Mouse (Mus musculus) adrenal gland, postnatal 14 days (tissue): ENCODE data around the gene Ap1m2. TPM values are rescaled to one million over a fixed set of nuclear protein-coding genes. Genes with fewer than 3 reads are reported as not detected.
"Not testable (repeated sequence)": the region's sequence is repeated elsewhere in the genome, so short reads cannot be mapped to it uniquely, and the experiment has no call there.

Experiments
- DNase-seq: peaks from one replicate; pipeline ENCODE4 v3.0.0; 2021; ENCODE audit warnings: mixed read lengths
- total RNA-seq: library from RNA; stranded (reverse); gene quantifications from 2 replicates; pipeline ENCODE4 v1.2.3, GENCODE M21; 2021

Gene Ap1m2
- total RNA-seq, 1 experiment from 2014 or later: not detected

- DNase-seq: peak; percentile 58
Observed at GRCm38 (mm10) chr9:21288404-21289336, 23.5 kb downstream of the Ap1m2 start.

DNA sequence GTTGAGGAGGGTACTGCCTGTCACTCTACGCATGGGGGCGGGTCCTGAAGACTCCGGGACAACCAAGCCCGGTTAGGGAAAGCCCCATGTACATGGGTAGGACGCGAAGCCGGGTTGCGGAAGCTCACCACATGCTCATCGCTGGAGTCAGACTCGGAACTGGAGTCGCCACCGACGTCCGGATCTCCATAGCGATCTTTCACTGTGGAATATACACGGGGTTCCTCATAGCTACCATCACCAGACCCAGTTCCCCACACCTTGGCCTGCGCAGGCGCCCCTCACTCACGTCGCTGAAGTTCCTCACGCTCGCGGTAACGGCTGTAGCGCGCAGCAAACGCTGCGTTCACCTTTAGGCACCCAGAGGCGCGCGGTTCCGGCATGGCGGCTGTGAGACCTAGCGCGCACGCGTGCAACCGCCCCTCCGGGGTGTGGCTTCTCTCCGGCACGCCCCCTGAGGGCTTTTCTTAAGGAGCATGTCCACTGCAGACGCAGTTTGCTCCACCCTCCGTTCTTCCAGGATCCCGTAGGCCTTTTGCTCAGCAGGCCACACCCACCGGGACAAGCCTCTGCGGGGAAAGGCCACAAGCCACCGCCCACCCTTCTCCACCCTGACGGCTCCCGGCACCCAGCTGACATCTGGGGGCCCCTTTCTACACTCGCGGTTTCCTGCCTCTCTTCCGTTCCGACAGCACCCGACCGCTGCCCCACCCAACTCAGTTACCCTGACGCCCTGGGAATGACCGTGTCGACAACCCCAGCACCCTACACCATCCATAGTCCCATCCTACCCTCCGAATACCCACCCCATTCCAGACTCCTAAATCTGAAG lies 24.4 kb downstream of the Ap1m2 start, which contains the start of gene Kri1:
Gene Kri1, minus strand, starts transcription at position 399 of the 832 bp plus-strand sequence.
- peak; percentile 99 for DNase-seq

GRCm38 (mm10) chr9:21286753-21287152 lies 25.4 kb downstream of the Ap1m2 start:
- DNase-seq: no peak

GRCm38 (mm10) chr9:21283994-21284393 lies 28.1 kb downstream of the Ap1m2 start:
- DNase-seq: no peak

- DNase-seq: no peak
Observed at GRCm38 (mm10) chr9:21283591-21283990, 28.5 kb downstream of the Ap1m2 start.

- peak; percentile 63 for DNase-seq
Observed at GRCm38 (mm10) chr9:21277776-21278175, 34.4 kb downstream of the Ap1m2 start.

GRCm38 (mm10) chr9:21276307-21276706 lies 35.8 kb downstream of the Ap1m2 start:
- DNase-seq: no peak

DNA sequence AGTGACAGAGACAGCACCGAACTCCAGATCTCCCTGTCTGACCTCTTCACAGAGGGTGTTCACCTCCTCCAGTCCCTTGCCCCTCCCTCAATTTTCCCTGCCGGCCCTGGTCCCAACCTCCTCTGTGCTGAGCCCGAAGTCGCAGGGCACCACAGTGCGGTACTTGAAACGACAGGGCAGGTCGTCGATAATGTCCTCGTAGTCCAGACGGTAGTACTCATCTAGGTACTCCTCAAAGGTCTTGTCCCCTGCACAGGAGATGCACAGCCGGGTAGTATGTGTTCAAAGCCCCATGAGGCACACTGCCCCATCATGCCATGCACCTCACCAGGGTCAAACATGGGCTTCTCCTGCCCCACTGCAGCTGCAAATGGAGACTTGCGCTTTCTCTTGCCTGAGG lies 36.4 kb downstream of the Ap1m2 start:
- no peak for DNase-seq

DNA sequence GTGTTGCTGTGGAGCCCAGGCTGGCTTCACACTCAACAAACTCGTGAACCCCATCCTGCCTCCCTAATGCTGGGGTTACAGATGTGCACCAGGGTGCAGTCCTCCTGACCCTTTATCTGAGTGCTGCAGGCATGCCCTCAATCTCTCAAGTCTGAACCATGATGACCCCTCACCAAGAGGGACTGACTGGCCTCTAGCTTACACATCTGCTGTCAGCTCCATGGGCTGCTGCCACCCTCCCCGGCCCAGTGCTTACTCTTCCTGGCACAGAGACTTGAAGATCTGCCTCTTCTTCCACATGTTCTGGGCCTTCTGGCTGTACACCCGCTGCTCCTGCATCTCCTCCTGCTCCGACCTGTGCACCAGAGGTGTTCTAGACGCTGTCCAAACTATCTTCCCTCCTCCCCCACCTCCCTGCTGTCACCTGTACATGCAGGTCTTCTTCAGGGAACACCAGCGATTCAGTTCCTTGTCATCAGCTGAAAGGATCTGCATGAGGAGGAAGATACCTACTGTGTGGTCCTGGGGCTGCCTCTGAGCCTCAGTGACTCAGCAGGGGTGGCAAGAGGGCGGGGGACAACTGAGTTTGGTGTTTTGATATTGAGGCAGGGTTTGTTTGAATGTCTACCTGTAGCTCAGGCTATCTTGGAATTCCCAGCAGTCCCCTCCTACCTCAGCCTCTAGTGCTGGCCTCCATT lies 37.0 kb downstream of the Ap1m2 start:
- no peak for DNase-seq

- DNase-seq: no peak
Observed at GRCm38 (mm10) chr9:21274336-21274735, 37.8 kb downstream of the Ap1m2 start.

DNA sequence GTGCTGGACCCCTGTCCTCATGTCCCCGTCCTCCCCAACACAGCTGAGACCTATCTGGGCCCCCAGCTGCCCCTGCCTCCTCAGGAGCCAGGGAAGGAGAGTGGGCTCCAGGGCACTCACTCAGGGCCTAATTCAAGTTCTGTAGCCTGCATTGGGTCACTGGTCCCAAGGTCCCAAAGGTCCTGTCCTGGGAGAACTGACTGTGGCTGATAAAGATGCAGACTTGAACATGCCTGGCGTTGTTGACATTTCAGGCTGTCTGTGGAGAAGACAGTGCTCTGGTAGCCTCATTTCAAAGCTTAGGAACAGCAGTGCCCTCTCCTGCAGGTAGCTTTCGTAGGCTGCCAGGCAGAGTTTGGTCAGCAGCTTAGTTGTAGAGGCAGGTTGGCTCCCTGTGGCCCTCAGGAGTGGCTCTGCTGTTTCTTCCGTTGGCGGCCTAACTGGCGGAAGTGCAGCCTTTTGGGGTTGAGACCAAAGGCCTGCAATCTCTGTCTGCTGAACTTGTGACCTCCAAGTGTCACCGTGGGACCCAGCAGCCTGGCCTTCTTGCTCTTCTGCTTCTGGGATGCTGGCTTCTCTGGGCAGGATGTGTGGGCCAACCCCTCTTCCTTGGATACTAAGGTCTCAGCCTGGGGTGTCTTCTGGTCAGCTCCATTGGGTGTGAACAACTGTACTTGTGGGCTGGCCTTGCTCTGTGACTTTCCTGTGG lies 38.5 kb downstream of the Ap1m2 start:
- DNase-seq: no peak

DNA sequence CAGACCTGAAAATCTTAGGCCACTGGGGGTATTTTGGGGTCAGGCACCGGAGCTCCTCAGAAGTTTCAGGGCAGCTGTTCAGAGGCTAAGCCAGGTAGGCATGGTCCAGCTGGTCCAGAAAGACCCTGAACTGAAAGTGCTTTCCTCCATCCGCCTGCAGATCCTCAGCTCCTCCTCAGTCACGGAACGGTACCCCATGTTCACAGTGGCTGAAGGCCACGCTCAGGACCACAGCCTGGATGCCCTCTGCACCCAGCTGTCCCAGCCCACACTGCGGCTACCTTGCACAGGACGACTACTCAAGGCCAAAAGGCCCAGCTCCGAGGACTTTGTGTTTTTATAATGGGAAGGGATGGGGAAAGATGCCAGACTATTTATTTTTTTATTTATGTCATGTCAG lies 39.0 kb downstream of the Ap1m2 start:
- no peak for DNase-seq

DNA sequence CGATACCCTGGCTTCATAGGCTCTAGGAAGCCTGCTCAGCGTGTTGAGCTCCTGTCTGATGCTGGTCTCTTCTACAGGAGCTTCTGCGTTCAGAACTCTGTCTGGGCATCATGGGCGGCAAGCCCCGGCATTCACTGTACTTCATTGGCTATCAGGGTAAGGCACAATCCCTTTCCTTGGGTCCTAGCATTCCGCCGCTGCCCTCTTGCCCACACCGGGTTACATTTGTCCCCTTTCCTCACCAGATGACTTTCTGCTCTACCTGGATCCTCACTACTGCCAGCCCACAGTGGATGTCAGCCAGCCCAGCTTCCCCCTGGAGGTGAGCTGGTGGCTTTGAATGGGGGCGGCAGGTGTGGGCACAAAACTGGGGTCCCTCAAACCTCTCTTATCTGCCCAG lies 39.7 kb downstream of the Ap1m2 start:
- DNase-seq: no peak

GRCm38 (mm10) chr9:21269590-21269989 lies 42.5 kb downstream of the Ap1m2 start:
- DNase-seq: not testable (repeated sequence)

GRCm38 (mm10) chr9:21268305-21268704 lies 43.8 kb downstream of the Ap1m2 start:
- no peak for DNase-seq

- no peak for DNase-seq
Observed at GRCm38 (mm10) chr9:21266889-21267288, 45.2 kb downstream of the Ap1m2 start.

DNA sequence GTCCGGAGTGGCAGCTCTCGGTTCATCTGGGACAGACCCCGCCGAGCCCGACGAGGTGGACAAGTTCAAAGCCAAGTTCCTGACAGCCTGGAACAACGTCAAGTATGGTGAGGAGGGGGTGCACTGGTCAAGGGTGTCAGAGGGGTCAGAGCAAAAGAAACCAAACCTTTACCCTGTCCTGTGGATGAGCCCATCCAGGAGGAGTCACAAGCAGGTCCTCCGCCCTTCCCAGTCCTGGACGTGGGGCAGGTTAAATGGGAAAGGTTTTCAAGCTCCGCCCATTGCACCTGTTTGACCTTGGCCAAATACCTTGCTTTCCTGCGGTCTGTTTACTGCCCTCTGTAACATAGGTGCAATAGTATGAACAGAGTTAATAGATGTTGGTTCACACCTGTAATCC lies 46.5 kb downstream of the Ap1m2 start:
- DNase-seq: no peak

GRCm38 (mm10) chr9:21265000-21265561 lies 47.1 kb downstream of the Ap1m2 start, which contains the start of gene Atg4d:
TSS of gene Atg4d (plus strand) at chr9:21265293.
- DNase-seq: peak; percentile 100

DNA sequence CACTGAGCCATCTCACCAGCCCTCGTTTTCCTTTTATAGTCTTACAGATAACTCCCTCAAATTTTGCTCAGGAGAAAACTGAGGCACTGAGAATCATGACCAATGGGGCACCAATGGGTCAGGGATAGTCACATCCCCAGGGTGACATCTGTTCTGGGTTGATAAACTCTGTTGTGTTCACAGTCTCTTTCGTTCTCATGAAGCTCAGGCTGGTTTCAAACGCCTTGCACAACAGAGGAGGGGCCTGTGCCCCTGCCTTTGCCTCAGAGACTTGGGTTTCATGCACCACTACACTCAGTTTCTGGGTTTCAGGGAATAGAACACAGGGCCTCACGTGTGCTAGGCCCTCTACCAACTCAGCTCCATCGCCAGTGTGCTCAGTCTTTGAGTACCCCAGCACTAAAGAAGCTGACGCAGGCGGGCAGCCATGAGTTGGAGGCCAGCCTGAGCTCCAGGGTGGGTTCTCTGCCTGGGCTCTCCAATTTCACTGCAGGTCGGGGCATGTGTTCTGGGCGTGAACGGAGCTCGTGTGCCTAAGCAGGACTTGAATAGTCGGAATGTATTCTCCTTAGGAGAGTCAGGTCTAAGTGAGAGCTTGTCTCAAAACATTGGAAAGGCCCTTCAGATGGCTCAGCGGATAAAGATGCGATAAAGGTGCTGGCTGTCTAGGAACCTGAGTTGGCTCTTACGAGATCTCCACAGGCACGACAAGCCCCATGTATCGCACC lies 47.7 kb downstream of the Ap1m2 start:
- no peak for DNase-seq

- no peak for DNase-seq
Observed at GRCm38 (mm10) chr9:21261831-21262230, 50.3 kb downstream of the Ap1m2 start.
